Mouse (Mus musculus) ES-E14 (cell line): Measurements from ENCODE around the gene Pgam1.

Experiments used
- CHD2 ChIP-seq: IDR thresholded peaks from 2 replicates; pipeline ENCODE4 v1.6.1; 2014; ENCODE audit warnings: mild to moderate bottlenecking, low read depth, low read length, inconsistent platforms
- HCFC1 ChIP-seq: IDR thresholded peaks from 2 replicates; pipeline ENCODE4 v1.6.1; 2012; ENCODE audit warnings: low read length, inconsistent platforms, borderline replicate concordance; ENCODE audit not compliant: insufficient read depth
- ZNF384 ChIP-seq: IDR thresholded peaks from 2 replicates; pipeline ENCODE4 v1.6.1; 2012; ENCODE audit warnings: low read depth, low read length, inconsistent platforms

DNA sequence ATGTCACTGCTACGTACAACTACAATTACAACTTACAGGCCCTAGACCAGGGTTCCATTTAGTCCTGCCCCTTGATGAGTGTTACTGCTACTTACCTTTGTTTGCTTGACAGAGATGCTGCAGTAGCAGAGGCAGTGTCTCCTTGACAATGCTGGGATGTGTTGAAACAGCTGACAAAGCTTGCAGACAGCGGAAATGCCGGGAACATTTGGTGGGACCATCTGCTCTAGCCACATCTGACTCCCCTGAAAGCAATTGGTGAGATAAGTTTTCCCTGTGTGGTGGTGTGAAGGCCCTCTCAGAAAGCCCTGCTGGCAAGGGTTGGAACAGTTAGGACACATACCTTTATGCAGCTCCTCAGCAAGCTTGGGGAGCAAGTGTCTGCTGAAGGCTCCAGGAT is 41.9 kb downstream of the Pgam1 start:
- TF ChIP-seq HCFC1 (no peak), ZNF384 (no peak), CHD2 (no peak)
